15 mouse cellular contexts compared by ENCODE assay signal in genomic region chr11:8691605-8692004, GRCm38 (mm10). TPM values are rescaled to one million over a fixed set of nuclear protein-coding genes. Genes with fewer than 3 reads are reported as not detected.
DNase-seq lines count a peak whose midpoint lies in the region; ATAC-seq and TF ChIP-seq lines count a peak whose summit lies in the region.
"Had no signal": no experiment of that assay in that cellular context is flagged by ENCODE, and none has a peak within 500 bp of the region (broad histone marks: within the 10 kb centered on the region; RNA-seq: fewer than 3 reads in every experiment).

No protein-coding gene starts in this region.

- H3K4me2 ChIP-seq in heart, embryonic 15.5 days, result no peak overlapping the region
- no peak overlapping the region for H3K4me2 ChIP-seq in heart, embryonic 11.5 days
- H3K4me2 ChIP-seq in midbrain, postnatal 0 days (ENCODE audit: low read depth, low read length, poor library complexity, severe bottlenecking), result no peak overlapping the region
- no peak overlapping the region for H3K4me2 ChIP-seq in embryonic facial prominence, embryonic 13.5 days
- no peak overlapping the region for H3K4me2 ChIP-seq in limb, embryonic 12.5 days
- H3K4me2 ChIP-seq: liver, embryonic 15.5 days; neural tube, embryonic 13.5 days had no signal

- 68% methylated on average over 4 of the region's 4 CpGs for WGBS in heart, embryonic 15.5 days
- WGBS in heart, embryonic 11.5 days (ENCODE audit: insufficient replicate concordance), result 72% methylated on average over 4 of the region's 4 CpGs
- WGBS in midbrain, embryonic 10.5 days, result 74% methylated on average over 4 of the region's 4 CpGs
- WGBS in midbrain, postnatal 0 days, result 39% methylated on average over 4 of the region's 4 CpGs
- 24% methylated on average over 4 of the region's 4 CpGs for WGBS in embryonic facial prominence, embryonic 13.5 days
- WGBS in limb, embryonic 12.5 days, result 59% methylated on average over 4 of the region's 4 CpGs

- no peaks in the 10 kb centered on the region for H3K36me3 ChIP-seq in heart, embryonic 15.5 days
- H3K36me3 ChIP-seq in heart, embryonic 11.5 days (ENCODE audit: control insufficient read depth, insufficient read depth, low read length), result no peaks in the 10 kb centered on the region
- no peaks in the 10 kb centered on the region for H3K36me3 ChIP-seq in midbrain, embryonic 10.5 days
- no peaks in the 10 kb centered on the region for H3K36me3 ChIP-seq in midbrain, postnatal 0 days (ENCODE audit: insufficient read depth, low read length)
- H3K36me3 ChIP-seq in embryonic facial prominence, embryonic 13.5 days, result no peaks in the 10 kb centered on the region
- H3K36me3 ChIP-seq in limb, embryonic 12.5 days, result no peaks in the 10 kb centered on the region
- H3K36me3 ChIP-seq: liver, embryonic 15.5 days; neural tube, embryonic 13.5 days had no signal

- H3K27ac ChIP-seq in heart, embryonic 15.5 days, result peak overlapping the region; percentile 80; the same call in 1 of the 2 replicates
- no peak overlapping the region for H3K27ac ChIP-seq in heart, embryonic 11.5 days (ENCODE audit: low read depth, low read length)
- H3K27ac ChIP-seq in midbrain, embryonic 10.5 days (replicated peaks), result peak overlapping the region; percentile 1; the same call in 1 of the 2 replicates
- H3K27ac ChIP-seq in midbrain, postnatal 0 days (ENCODE audit: low read depth, low read length), result no peak overlapping the region
- peak overlapping the region; percentile 92 for H3K27ac ChIP-seq in embryonic facial prominence, embryonic 13.5 days
- H3K27ac ChIP-seq in limb, embryonic 12.5 days, result peak overlapping the region; percentile 92
- H3K27ac ChIP-seq: heart, adult 2 months; layer of hippocampus, adult 2 months; left cerebral cortex, adult 2 months; liver, embryonic 15.5 days; neural tube, embryonic 13.5 days had no signal

- no peak for ATAC-seq in heart, embryonic 15.5 days (replicated peaks; ENCODE audit: insufficient number of reproducible peaks, insufficient read depth, low FRiP score, low read depth)
- ATAC-seq in heart, embryonic 11.5 days (replicated peaks; ENCODE audit: insufficient number of reproducible peaks, low FRiP score, low TSS enrichment), result no peak
- no peak for ATAC-seq in midbrain, postnatal 0 days (ENCODE audit: low FRiP score)
- ATAC-seq in embryonic facial prominence, embryonic 13.5 days (ENCODE audit: insufficient number of reproducible peaks, insufficient read depth, low FRiP score, low TSS enrichment, low read depth), result no peak
- no peak for ATAC-seq in limb, embryonic 12.5 days (ENCODE audit: insufficient number of reproducible peaks, insufficient read depth, low FRiP score, low TSS enrichment, low read depth)

- no peak for TF ChIP-seq CTCF in midbrain, postnatal 0 days (IDR thresholded peaks at IDR 0.05)

- H3K9ac ChIP-seq in heart, embryonic 15.5 days, result no peak overlapping the region
- H3K9ac ChIP-seq in heart, embryonic 11.5 days (ENCODE audit: low read depth, low read length), result no peak overlapping the region
- H3K9ac ChIP-seq in midbrain, postnatal 0 days (replicated peaks; ENCODE audit: low read length, poor library complexity, severe bottlenecking), result no peak overlapping the region
- no peak overlapping the region for H3K9ac ChIP-seq in embryonic facial prominence, embryonic 13.5 days
- H3K9ac ChIP-seq in limb, embryonic 12.5 days (replicated peaks), result no peak overlapping the region
- H3K9ac ChIP-seq: liver, embryonic 15.5 days; neural tube, embryonic 13.5 days had no signal

- no peaks in the 10 kb centered on the region for H3K27me3 ChIP-seq in heart, embryonic 15.5 days
- H3K27me3 ChIP-seq in heart, embryonic 11.5 days (ENCODE audit: control insufficient read depth, insufficient read depth, low read length), result no peaks in the 10 kb centered on the region
- H3K27me3 ChIP-seq in midbrain, embryonic 10.5 days (ENCODE audit: low read depth, poor library complexity, severe bottlenecking), result peaks cover 8% of the 10 kb centered on the region; the same call in 1 of the 2 replicates
- no peaks in the 10 kb centered on the region for H3K27me3 ChIP-seq in midbrain, postnatal 0 days (ENCODE audit: insufficient read depth, low read length)
- no peaks in the 10 kb centered on the region for H3K27me3 ChIP-seq in embryonic facial prominence, embryonic 13.5 days
- H3K27me3 ChIP-seq in limb, embryonic 12.5 days, result no peaks in the 10 kb centered on the region
- H3K27me3 ChIP-seq: liver, embryonic 15.5 days; neural tube, embryonic 13.5 days had no signal

- H3K9me3 ChIP-seq in heart, embryonic 15.5 days (replicated peaks), result no peaks in the 10 kb centered on the region
- H3K9me3 ChIP-seq in heart, embryonic 11.5 days (replicated peaks; ENCODE audit: control insufficient read depth, low read length), result no peaks in the 10 kb centered on the region
- H3K9me3 ChIP-seq in midbrain, embryonic 10.5 days (replicated peaks), result no peaks in the 10 kb centered on the region
- no peaks in the 10 kb centered on the region for H3K9me3 ChIP-seq in midbrain, postnatal 0 days (ENCODE audit: low read length)
- 0 out of 2 replicates have a peak, but pooled peaks cover 3% of the 10 kb centered on the region for H3K9me3 ChIP-seq in embryonic facial prominence, embryonic 13.5 days
- peaks cover 4% of the 10 kb centered on the region; the same call in 1 of the 2 replicates for H3K9me3 ChIP-seq in limb, embryonic 12.5 days
- H3K9me3 ChIP-seq: liver, embryonic 15.5 days; neural tube, embryonic 13.5 days had no signal

- peaks cover 28% of the 10 kb centered on the region for H3K4me1 ChIP-seq in heart, embryonic 15.5 days (replicated peaks)
- peaks cover 16% of the 10 kb centered on the region for H3K4me1 ChIP-seq in heart, embryonic 11.5 days (ENCODE audit: control insufficient read depth, insufficient read depth, low read length)
- peaks cover 40% of the 10 kb centered on the region for H3K4me1 ChIP-seq in midbrain, embryonic 10.5 days
- 0 out of 2 replicates have a peak, but pooled peaks cover 7% of the 10 kb centered on the region for H3K4me1 ChIP-seq in midbrain, postnatal 0 days (ENCODE audit: insufficient read depth, low read length)
- peaks cover 41% of the 10 kb centered on the region for H3K4me1 ChIP-seq in embryonic facial prominence, embryonic 13.5 days
- H3K4me1 ChIP-seq in limb, embryonic 12.5 days (replicated peaks), result peaks cover 29% of the 10 kb centered on the region

- no peak overlapping the region for H3K4me3 ChIP-seq in heart, embryonic 15.5 days
- no peak overlapping the region for H3K4me3 ChIP-seq in heart, embryonic 11.5 days (ENCODE audit: low read depth, low read length)
- H3K4me3 ChIP-seq in midbrain, embryonic 10.5 days, result no peak overlapping the region
- H3K4me3 ChIP-seq in midbrain, postnatal 0 days (ENCODE audit: low read depth, low read length), result no peak overlapping the region
- no peak overlapping the region for H3K4me3 ChIP-seq in embryonic facial prominence, embryonic 13.5 days
- no peak overlapping the region for H3K4me3 ChIP-seq in limb, embryonic 12.5 days (replicated peaks)
- H3K4me3 ChIP-seq: heart, adult 2 months; layer of hippocampus, adult 2 months; left cerebral cortex, adult 2 months; liver, embryonic 15.5 days; neural tube, embryonic 13.5 days had no signal

- intact Hi-C loops in left cerebral cortex, postnatal 10 days (cut with DNase I), result no loop called here

- DNase-seq in midbrain, embryonic 10.5 days (ENCODE audit: low spot score), result no peak
- no peak for DNase-seq in midbrain, postnatal 0 days (ENCODE audit: low spot score)
- no peak for DNase-seq in left cerebral cortex, postnatal 10 days (ENCODE audit: extremely low spot score in 1 of 2, low spot score in 2 of 2)
- DNase-seq in right cerebral cortex, adult 2 months (ENCODE audit: low spot score in 2 of 2), result no peak
- DNase-seq: adrenal gland, postnatal 36 days; heart, adult 2 months; thymus, adult 18-20 months had no signal

RNA-seq across cellular contexts. Expression of gene Tns3, which starts 27.3 kb away (rescaled TPM):
- polyA plus RNA-seq in heart, embryonic 15.5 days (2015; fragmentation: Nextera tagmentation; extraction: Ambion mirVana), result 16.4 and 22.9 TPM in 2 replicates
- 10.1 and 11.0 TPM in 2 replicates for polyA plus RNA-seq in heart, embryonic 11.5 days (2014; fragmentation: Nextera tagmentation; extraction: Ambion mirVana)
- polyA plus RNA-seq in midbrain, embryonic 10.5 days (2016; fragmentation: Nextera tagmentation; extraction: Ambion mirVana), result 9.1 and 9.7 TPM in 2 replicates
- total RNA-seq in midbrain, postnatal 0 days (2014; rRNA removed), result 33.3 and 38.7 TPM in 2 replicates
- polyA plus RNA-seq in midbrain, postnatal 0 days (2015; fragmentation: Nextera tagmentation; extraction: Ambion mirVana), result 4.7 and 4.9 TPM in 2 replicates
- polyA plus RNA-seq in embryonic facial prominence, embryonic 13.5 days (2015; fragmentation: Nextera tagmentation; extraction: Ambion mirVana), result 35.0 and 35.5 TPM in 2 replicates
- polyA plus RNA-seq in limb, embryonic 12.5 days (2016; fragmentation: Nextera tagmentation; extraction: Ambion mirVana), result 49.6 and 51.9 TPM in 2 replicates
- 10 to 100 TPM; 24.5 to 31.8 TPM for total RNA-seq in left cerebral cortex, postnatal 10 days (2021)

Comparison
In these comparisons a context has a peak if more than half of its experiments do, and no peak if none do; other contexts are left out.
1. H3K27ac ChIP-seq: peak in heart, embryonic 15.5 days (single experiment), midbrain, embryonic 10.5 days (single experiment), embryonic facial prominence, embryonic 13.5 days (single experiment) and limb, embryonic 12.5 days (single experiment); none in heart, embryonic 11.5 days (single experiment) and midbrain, postnatal 0 days (single experiment).